Mouse (Mus musculus): ENCODE results near the gene Ano6. TPM values are rescaled to one million over a fixed set of nuclear protein-coding genes. Genes with fewer than 3 reads are reported as not detected.

The Ano6 gene
- total RNA-seq, 2 experiments from 2014 or later: 21.1 to 22.2 TPM

DNA sequence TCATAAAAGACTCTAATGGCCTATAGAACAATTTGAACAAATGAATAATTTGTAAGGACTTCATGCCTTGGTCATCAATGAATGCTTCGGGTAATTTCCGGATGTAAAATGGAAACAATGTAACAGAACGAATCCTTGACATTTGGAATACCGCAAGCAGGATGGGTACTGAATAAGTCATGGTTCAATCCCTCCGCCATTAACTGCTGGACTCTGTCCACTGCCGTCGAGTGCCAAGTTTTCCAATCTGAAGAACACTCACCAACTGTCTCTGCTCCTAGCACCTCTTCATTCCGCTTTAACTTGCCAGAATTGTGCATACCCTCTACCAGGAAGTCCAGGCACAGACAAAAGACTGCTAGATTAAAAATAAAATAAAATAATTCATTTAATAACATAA lies 25.4 kb upstream of the Ano6 start:
- intact Hi-C loops (cut with DNase I): no loop called here
- no peak for DNase-seq (ENCODE audit: low spot score in 2 of 2)

GRCm38 (mm10) chr15:95765936-95766335 lies 24.7 kb upstream of the Ano6 start:
- no peak for DNase-seq (ENCODE audit: low spot score in 2 of 2)
- intact Hi-C loops (cut with DNase I): no loop called here

DNA sequence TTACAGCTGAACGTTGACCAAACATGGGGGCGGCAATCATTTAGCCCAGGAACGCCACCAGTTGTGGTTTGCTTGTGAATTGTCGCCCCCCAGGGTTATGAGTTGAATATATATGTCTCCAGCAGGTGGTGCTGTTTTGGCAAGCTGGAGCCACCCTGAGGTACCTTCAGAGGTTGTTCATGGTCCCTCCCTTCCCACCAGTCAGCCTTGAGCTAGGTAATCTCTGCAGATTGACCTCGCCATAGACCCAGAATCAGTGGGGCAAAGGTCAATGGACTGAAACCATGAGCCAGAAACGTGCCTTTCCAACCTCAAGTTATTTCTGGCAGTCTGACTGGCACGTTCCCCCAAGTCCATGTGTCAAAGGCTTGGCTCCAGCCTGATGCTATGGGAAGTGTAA lies 22.8 kb upstream of the Ano6 start:
- intact Hi-C loops (cut with DNase I): no loop called here
- DNase-seq (ENCODE audit: low spot score in 2 of 2): no peak

- intact Hi-C loops (cut with DNase I): no loop called here
- DNase-seq (ENCODE audit: low spot score in 2 of 2): no peak
These were observed 21.9 kb upstream of the Ano6 start for GRCm38 (mm10) chr15:95768703-95769102.

GRCm38 (mm10) chr15:95769576-95769975 lies 21.1 kb upstream of the Ano6 start:
- intact Hi-C loops (cut with DNase I): no loop called here
- DNase-seq (ENCODE audit: low spot score in 2 of 2): no peak

DNA sequence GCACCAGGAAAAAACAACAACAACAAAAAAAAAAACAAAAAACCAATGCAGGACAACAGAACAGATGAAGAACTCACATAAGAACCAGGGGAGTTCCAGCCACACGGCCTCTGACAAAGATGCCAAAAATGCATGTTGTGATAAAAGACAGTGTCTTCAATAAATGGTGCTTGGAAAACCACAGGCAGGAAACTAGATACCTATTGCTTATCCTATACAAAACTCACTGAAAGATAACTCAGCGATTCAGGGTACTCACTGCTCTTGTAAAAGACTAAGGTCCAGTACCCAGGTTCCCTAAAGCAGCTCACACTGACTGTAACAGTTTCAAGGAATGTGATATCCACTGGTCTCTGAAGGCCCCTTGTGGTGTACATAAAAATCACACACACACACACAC lies 20.3 kb upstream of the Ano6 start:
- intact Hi-C loops (cut with DNase I): loop anchor here (5.0 kb wide), 2 partner anchors 112 to 172 kb away; no protein-coding TSS in a partner anchor
- no peak for DNase-seq (ENCODE audit: low spot score in 2 of 2)

- DNase-seq (ENCODE audit: low spot score in 2 of 2): no peak
- intact Hi-C loops (cut with DNase I): loop anchor here (5.0 kb wide), 2 partner anchors 110 to 170 kb away; no protein-coding TSS in a partner anchor
These were observed 18.3 kb upstream of the Ano6 start for GRCm38 (mm10) chr15:95772374-95772773.

- peak; percentile 33 to 43 for DNase-seq (ENCODE audit: low spot score in 2 of 2)
- intact Hi-C loops (cut with DNase I): loop anchor here (5.0 kb wide), 2 partner anchors 109 to 169 kb away; no protein-coding TSS in a partner anchor
These were observed 17.5 kb upstream of the Ano6 start for GRCm38 (mm10) chr15:95772861-95773836.

DNA sequence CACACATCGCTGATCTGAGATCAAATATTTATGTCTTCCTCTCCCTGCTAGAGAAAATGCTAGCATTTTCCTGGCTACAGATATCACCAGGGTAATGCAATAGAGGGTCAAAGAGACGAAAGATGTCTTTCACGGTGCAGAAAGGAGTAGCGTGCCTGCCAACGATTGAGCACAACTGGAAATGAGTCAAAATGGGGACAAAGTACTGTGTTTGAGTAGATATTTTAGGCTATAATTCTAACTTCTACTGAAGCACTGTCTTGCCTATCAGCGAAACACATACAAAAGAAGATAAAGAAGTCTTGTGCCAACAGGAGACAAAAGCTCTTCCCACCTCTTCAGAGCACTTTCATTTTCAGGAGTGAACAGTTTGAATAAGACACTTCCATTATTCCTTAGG lies 16.4 kb upstream of the Ano6 start:
- DNase-seq (ENCODE audit: low spot score in 2 of 2): no peak
- intact Hi-C loops (cut with DNase I): loop anchor here (5.0 kb wide), 2 partner anchors 108 to 168 kb away; no protein-coding TSS in a partner anchor

GRCm38 (mm10) chr15:95774674-95775414 lies 15.8 kb upstream of the Ano6 start:
- DNase-seq (ENCODE audit: low spot score in 2 of 2): no peak
- intact Hi-C loops (cut with DNase I): loop anchor here (5.0 kb wide), 2 partner anchors 107 to 167 kb away; no protein-coding TSS in a partner anchor

DNA sequence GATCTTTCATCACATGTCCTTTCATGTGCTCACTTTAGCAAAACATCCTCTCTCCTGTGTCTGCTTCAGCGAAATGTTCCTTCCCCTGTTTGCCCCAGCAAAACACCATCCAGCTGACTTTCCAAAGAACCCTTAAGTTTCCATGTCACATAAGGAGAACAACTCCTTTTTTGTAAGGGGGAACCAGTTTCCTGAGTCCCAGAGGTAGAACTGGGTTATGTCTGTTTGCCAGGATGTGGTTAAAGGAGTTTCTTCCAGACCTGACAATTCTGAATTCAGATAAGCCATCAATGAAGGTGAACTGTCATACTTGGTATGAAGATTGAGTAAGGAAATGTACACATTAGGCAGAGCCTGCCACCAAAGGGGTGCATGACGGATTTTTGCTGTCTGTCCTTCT lies 12.9 kb upstream of the Ano6 start:
- intact Hi-C loops (cut with DNase I): no loop called here
- DNase-seq (ENCODE audit: low spot score in 2 of 2): no peak

DNA sequence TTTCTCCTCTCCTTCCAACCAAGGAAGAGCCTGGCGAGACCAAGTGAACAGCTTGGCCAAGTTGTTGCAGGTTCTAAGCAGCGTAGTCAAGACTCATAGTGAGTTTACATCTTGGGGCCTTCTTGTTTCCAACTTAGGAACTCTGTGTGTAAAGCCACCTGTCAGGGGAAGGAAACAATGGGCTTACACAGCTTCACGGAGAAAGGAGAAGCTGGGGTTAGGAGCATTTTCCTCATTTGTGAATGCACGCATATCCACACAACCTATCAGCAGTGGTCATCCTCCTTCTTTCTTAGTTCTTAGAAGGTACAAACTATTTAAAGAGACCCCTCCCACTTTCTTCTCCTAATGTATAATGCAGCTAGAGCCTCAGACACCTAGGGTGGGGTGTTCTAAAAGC lies 11.9 kb upstream of the Ano6 start:
- DNase-seq (ENCODE audit: low spot score in 2 of 2): no peak
- intact Hi-C loops (cut with DNase I): no loop called here

DNA sequence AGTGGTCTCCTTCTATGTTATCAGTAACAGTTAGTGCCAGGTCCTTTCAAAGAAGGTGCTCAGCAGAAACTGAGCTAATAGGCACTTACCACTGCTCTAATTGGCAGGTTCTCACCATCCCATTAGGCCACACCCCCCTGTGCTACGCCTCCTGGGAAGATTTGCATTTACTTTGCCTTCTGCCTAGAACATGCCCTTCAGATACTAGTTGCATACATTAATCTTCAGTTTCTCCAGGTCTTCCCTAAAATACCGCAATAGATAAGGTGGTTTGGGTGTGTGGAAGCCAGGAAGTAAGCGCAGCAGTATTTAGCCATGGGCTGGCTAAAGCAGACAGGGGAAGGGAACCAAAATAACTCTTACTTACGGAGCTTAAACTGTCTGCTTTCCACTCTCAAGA lies 4.0 kb upstream of the Ano6 start:
- intact Hi-C loops (cut with DNase I): no loop called here

GRCm38 (mm10) chr15:95787578-95787977 lies 3.1 kb upstream of the Ano6 start:
- no peak for DNase-seq (ENCODE audit: low spot score in 2 of 2)
- intact Hi-C loops (cut with DNase I): no loop called here

More for the DNA sequence above, 4.0 kb upstream of the Ano6 start:
- DNase-seq (ENCODE audit: low spot score in 2 of 2): no peak

DNA sequence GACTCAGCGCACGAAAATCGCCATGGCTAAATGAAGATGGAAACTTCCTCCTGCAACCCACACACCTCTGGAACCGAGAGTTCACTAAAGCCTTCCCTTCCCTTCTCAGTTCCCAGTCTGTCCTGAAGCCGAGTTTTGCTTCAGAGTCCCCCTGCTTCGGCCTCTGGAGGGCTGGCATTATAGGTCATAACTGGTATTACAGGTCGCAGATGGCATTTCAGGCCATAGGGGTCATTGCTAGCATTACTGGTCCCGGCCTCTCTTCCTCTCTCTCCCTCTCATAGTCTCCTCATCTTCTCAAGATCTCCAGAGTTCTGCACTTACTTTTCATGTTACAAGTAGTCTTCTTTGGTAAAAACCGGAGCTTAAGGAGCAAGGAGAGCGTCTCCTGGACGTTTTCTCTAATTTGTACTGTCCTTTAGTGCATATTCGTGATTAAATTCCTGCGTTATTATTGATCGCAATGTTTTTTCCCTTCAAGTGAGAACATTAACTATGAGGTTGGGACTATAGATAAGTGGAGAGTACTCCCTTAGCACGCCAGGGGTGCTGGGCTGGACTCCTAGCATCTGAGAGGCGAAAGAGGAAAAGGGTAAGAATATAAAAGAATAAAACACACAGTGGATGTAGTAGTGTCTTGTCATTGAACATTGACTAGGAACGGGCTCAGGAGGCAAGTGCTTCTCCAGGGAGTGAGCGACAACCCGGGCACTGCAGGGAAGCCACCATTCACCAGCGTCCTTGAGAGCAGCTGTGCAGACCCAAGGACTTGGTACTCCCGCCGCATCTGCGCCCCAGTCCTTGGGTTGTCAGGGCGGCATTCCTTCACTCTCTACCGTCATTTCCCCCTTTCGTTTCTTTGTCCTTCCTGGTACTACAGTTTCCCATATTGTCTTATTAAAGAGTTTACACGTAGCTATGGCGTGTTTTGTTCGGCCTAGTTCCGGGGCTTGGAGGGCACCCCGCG lies 798 bp upstream of the Ano6 start:
- intact Hi-C loops (cut with DNase I): loop anchor here (2.0 to 10.0 kb wide), 3 partner anchors 97 to 495 kb away; partner anchors contain the start of gene Arid2
- peak; percentile 38 to 40 for DNase-seq (ENCODE audit: low spot score in 2 of 2)

DNA sequence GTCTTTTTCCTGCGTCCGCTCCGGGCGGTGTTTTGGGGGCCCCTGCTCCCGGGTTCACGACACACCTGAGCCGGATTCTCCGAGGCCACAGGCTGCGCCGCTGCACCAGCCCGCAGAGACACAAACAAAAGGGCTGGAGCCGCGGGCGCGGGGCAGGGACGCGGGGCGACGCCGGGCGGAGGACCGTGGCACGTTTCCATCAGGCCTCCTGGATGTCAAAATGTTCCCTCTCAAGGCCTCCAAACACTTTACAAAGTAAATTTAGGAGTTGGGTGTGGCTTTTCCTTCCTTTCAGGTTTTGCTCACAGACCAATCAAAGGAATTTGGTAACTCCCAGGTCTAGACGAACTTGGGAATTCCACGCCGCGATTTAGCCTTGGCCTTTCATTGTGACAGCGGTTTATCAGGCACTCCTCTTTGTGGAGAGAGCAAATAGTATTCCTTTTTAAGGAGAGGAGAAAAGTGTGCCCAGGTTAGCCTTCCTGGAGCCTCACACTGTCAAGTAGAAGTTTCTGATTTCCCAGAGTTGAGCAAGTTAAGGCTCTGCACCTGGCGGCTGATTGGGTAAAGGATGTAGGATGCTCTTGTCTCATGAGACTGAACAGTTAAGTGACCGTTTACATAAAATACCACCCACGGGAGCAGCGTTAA lies 623 bp downstream of the Ano6 start:
- DNase-seq (ENCODE audit: low spot score in 2 of 2): no peak
- intact Hi-C loops (cut with DNase I): loop anchor here (2.0 to 10.0 kb wide), 3 partner anchors 96 to 494 kb away; partner anchors contain the start of gene Arid2

DNA sequence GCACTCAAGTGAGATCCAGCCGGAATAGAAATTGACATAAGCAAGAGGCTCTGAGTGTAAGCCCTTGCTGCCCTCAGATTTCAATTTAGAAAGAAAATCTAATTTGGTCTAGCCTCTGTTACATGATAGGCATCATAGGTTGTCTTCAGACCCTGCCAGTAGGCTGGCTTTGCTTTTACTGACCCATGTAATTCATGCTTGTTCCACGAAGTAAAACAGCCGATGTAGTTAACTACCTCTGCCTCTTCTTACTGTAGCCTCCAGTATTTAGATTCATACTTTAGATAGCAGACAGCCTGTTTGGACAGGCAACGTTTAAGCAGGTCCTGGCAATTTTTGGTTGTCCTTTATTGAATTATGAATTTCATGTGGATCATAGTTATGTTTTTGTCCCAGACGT lies 1.2 kb downstream of the Ano6 start:
- no peak for DNase-seq (ENCODE audit: low spot score in 2 of 2)
- intact Hi-C loops (cut with DNase I): loop anchor here (2.0 to 10.0 kb wide), 3 partner anchors 95 to 493 kb away; partner anchors contain the start of gene Arid2

All from left cerebral cortex, postnatal 25 days (tissue).